Mouse (Mus musculus) lung, postnatal 25 days (tissue): ENCODE measurements around the gene Fry.
A peak's percentile ranks its signal among the peaks of the same experiment; 100 is the strongest.

ENCODE experiments used
- DNase-seq: peaks from one replicate; pipeline ENCODE4 v3.0.0; 2022; ENCODE audit warnings: low spot score

The Fry gene

DNA sequence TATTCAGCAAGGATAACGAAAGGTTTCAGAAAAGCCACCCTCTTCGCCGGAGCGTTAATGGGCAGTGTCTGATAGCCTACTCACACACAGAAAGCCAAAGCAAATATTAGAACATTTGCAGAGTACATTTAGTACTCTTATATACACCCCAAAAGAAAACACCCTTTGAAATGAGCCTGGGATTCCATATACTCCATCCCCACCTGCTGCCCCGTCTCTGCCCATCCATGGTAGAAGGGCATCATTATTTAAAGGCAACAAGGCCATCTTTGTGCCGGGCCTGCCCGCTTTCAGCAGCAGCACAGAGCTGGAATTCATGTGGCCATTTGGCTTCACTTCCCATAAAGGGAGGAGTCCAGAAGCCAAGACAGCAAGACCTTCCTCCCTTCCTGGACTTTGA is 219.3 kb downstream of the Fry start:
- DNase-seq: no peak

DNA sequence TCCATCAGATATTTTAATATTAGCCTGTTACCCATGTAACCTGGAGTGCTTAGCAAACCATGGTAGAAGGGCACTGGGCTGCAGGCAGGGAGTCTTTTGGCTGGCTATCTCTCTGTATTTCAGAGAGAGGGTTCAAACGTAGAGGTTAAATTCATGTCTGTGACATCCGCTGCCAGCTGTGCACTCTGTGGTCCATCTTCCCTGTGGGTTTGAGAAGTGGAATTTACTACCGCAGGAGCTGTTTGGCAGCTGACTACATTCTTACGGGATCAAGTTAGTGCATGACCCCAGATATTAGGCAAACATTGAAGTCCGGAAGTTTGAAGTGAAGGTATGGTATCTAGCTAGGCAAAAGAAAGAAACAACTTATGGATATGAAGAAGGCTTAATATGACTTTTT is 222.5 kb downstream of the Fry start:
- DNase-seq: no peak

DNA sequence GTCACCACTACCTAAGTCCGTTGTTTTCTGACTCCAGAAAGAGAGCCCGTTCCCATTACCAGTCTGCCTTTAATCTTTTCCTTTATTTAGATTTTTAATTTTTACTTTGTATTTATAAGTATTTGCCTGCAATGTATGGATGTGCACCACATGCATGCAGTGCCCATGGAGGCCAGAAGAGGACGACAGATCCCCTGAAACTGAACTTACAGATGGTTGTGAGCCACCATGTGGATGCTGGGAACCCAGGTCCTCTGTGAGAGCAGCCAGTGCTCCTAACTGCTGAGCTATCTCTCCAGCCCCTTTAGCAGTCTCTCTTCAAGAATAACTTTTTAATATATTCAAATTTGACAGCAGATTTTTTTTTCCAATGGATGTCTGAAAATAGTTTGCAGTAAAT is 223.7 kb downstream of the Fry start:
- no peak for DNase-seq

GRCm38 (mm10) chr5:150345946-150346345 is 227.5 kb downstream of the Fry start:
- DNase-seq: no peak

DNA sequence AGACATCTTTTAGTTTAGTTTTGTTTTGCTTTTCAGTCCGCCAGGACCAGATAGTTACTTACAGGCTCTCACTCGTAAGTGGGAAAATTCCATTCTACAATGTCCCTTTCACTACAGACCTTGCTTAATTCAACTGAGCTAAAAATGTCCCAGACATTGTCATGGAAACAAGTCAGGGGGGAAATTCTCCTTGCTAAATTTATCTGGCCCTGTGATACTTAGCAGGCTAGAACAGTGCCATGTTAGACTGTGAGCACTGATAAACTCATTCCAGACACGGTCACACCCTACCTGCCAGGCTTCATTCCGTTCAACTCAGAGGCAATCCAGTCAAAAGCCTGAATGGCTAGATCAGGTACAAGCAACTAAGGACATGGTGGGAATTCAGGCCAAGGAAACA is 227.9 kb downstream of the Fry start:
- peak; percentile 8 for DNase-seq

GRCm38 (mm10) chr5:150347845-150348244 is 229.4 kb downstream of the Fry start:
- DNase-seq: no peak

DNA sequence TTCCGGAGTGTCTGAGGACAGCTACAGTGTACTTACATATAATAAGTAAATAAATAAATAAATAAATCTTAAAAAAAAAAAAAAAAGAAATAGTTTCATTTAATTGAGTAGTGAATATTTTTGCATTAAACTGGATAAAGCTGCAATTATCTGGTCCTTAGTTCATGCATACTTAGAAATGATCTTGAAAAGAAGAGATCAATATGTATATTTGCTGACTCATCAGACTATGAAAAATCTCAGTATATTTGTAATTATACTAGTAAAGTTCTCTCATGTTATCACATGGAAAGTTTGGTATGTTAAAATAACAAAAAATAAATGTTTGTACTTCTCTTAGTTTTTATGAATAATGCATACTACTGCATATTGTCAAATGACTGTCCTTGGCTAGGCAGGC is 229.9 kb downstream of the Fry start:
- DNase-seq: no peak

DNA sequence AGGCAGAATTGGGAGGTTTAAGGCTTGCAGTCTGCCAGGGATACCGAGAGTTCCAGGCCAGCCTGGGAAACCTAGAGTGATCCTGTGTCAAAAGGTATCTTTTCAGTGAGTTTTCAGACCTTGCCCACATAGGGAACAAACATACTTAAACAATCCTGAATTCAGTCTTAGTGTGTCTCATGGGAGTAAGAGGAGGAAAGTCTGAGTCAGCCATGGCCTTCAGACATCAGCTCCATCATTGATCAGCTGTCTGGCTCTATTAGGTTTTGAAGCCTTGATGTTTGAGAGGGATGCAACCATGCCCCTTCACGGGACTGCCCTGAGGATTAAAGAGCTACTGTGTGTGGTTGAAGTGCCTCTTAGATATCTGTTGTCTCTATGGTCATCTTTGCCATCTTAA is 232.7 kb downstream of the Fry start:
- DNase-seq: no peak

- no peak for DNase-seq
Measured at GRCm38 (mm10) chr5:150358671-150359070, 240.2 kb downstream of the Fry start.

DNA sequence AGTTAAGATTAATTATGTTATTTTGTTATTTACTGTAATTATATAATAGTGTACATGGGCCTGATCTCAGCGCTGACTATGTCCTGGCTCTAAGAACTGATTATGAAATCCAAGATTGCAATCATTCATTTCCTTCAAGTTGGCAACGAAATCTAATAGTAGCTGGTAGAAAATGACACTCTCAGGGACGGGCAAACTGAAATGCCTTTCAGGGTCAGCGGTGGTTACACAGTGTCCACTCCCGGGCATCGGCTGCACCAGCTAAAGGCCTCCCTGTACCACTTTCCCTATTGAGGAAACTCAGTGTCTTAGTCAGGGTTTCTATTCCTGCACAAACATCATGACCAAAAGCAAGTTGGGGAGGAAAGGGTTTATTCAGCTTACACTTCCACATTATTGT is 243.8 kb downstream of the Fry start:
- DNase-seq: no peak

- no peak for DNase-seq
Measured at GRCm38 (mm10) chr5:150364621-150365020, 246.2 kb downstream of the Fry start.

DNA sequence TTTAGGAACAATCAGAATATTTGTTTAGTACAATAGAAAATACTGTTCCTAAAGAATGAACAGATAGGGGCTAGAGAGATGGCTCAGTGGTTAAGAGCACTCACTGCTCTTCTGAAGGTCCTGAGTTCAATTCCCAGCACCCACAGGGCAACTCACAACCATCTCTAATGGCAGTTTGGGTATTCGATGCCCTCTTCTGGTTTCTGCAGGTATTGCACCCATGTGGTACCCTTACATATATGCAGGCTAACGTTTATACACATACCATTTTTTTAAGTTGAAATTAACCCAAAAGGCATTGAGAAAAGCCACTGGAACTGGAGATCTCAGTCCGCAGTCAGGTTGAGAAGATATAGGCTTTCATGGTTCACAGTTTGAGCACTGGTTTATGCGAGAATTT is 248.6 kb downstream of the Fry start:
- DNase-seq: no peak

- DNase-seq: no peak
Measured at GRCm38 (mm10) chr5:150370291-150370690, 251.8 kb downstream of the Fry start.

- DNase-seq: no peak
Measured at GRCm38 (mm10) chr5:150370895-150371294, 252.4 kb downstream of the Fry start.

- DNase-seq: no peak
Measured at GRCm38 (mm10) chr5:150372956-150373355, 254.5 kb downstream of the Fry start.

DNA sequence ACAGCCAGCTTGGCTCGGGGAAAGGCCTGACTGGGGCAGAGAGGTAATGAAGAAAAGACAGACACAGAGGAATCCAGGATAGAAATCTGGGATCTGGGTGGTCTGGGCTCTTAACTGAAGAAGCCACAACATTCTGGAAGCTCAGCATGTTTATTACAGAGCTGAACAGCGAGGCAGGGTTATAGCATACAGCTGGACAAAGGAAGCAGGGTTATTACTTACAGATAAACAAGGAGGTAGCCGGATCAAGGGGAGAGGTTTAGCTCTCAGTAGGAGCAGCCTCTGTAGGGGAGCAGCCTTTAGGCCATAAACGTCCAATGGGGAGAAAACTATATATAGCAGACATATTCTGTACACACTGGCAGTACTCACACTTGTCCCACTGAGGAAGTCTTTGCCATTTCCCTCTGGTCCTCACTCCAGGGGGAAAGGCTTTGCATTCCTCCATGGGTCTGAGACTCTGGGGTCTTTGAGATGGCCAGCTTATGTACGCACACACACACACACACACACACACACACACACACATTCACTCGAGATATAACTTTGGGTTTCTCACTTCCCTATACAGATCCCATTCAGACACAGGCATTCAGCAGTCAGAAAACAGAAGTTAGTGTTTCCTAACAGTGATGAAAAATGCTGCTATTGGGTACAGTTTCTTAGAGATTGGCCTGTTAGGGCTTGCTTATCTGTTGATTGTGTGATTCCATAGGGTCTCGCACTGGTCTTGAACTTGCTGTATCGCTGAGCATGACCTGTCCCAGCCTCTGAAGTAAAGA is 256.5 kb downstream of the Fry start:
- no peak for DNase-seq

- DNase-seq: no peak
Measured at GRCm38 (mm10) chr5:150378586-150378985, 260.1 kb downstream of the Fry start.

DNA sequence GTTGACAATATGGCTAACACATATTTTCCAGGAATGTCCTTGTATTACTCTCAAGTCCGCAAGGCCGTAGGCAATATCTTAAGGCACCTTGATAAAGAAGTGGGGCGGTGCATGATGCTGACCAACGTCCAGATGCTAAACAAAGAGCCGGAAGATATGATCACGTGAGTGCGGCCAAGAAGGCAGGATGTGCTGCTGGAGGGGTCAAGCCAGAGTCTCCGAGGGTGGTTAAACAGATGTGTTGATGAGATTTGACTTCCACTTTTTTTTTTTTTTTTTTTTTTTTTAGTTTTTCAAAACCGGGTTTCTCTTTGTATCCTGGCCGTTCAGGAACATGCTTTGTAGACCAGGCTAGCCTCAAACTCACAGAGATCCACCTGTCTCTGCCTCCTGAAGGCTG is 262.3 kb downstream of the Fry start:
- no peak for DNase-seq

DNA sequence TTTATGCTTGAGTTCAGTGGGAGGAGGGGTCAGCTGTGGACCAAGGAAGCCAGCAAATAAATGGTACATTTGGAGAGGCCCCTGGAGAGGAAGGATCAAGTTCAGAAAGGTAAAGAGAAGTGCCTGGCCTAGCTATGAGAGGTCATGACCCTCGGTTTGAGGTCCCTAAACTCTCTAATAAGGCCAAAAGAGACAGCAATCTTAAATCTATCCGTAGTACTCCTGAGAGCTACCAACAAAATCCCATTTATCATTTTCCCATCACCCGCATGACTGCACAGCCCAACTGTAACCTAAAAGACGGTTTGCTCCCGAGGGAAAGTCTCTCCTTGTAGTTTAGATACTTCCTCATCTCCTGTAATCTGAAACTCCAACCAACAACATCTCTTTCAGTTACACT is 264.0 kb downstream of the Fry start:
- no peak for DNase-seq

DNA sequence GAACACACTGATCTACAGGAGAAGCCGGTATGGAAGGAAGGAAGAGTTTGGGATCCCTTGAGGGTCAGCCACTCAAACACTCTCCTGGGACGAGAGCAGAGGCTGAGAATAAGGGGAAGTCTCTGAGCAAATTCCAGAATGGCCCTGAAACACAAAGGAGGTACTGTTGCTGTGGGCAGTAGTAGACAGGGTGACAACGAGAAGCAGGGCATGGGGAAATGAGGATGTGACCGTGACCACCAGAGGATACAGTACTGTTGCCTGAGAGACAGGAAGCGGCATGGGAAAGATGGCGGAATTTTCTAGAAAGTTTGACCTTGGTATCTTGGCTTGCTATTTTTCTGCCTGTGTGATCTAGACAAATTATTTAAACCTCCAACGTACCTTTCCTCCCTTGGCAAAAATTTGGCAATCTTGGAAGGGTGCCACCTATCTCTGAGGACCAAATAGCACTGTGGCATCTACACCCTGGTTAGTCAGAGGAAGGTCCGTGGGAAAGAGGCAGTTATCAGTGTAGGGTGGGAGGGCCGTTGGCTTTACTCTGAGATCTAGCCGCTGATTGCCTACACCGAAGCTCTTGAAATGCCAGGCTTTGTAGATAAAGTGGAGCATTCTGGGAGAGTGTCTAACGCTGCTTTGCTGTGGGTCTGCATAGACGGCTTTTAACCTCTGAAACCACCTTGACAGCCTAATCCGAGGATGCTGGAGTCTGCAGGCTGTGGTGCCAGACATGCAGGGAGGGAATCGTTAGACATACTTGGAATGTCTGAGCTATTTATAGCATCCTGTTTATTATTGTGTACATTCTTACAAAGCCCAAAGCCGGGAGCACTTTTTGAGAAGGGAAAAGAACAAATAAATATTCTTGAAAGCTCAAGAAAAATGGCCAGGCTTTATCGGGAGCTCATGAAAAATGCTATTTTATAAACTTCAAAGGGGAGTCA is 266.1 kb downstream of the Fry start:
- DNase-seq: no peak

DNA sequence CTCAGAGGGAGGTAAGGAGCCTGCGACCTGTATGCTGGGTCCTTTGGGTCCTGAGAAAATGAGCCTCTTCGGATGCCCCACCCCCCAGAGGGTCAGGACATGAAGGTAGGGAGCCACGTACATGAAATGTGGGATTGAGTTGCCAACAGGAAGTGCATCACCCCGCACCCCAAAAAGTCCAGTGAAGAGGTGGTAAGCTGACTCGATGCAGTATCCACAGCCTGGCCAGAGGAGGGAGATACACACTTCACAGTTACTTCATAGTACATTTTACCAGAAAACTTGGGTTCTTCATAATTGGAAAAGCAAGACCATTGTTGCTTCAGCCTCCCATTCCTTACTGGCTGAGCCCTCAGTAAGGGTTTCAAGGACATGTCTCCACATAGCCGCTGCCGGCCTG is 266.8 kb downstream of the Fry start:
- DNase-seq: no peak

DNA sequence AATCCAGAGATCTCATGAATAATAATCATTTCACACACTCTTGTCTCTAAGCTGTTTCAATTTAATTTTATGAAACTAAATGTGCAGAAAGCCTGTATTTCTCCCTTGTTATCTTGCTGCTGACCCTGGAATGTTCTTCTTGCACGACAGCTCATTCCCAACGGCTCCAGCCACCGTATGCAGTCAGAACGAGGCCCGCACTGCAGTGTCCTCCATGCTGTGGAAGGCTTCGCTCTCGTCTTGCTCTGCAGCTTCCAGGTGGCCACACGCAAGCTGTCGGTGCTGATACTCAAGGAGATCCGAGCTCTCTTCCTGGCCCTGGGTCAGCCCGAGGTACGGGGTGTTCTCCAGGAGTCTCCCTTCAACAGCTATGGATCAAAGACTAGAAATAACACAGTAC is 270.2 kb downstream of the Fry start:
- DNase-seq: no peak
